Mouse (Mus musculus) kidney, adult 11 months (tissue): ENCODE results near the gene Trim41.
"Not testable (repeated sequence)": the region's sequence is repeated elsewhere in the genome, so short reads cannot be mapped to it uniquely, and the experiment has no call there.

Source experiments
- DNase-seq: peaks from one replicate; pipeline ENCODE4 v3.0.0; 2022

The Trim41 gene

DNA sequence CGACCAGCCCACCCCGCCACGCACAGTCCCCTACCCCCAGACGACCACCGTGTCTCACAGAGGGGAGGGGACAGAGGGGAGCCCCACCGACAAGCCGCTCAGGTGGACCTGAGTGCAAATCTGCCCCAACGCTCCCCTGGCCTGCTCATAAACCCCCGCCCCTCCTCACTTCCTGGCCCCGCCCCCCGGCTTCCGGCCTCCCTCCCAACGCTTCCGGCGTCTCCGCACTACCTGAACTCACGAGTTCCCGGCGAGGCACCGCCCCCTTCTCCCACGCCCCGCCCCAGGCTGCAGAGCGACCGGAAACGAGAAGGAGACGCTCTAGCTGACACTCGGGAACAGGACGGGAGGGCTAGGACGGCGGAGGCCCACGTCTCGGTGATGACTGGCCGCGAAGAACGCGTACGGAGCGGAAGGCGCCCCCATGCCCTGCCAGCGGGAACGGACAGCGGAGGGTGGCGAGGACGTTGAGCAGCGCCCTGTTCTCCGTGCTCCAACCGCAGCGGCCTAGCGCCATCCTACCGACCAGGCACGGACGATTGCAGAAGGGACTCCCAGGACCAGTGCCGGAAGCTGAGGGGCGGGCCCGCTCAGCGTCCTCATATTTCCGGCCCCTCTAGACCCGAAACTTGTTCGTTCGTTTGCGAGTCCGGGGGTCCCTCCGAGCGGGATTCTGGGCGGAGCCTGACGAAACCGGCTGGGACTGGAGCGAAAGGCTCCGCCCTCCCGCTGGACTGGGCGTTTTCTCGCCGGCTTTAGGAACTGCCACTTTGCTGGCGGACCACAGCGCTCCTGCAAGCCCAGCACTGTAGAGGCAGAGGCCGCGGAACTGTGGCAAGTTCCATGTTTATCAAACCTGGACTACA lies at the start of gene Trim41:
TSS of gene Trim41 (minus strand) at position 554 of the 866 bp plus-strand sequence.
- DNase-seq: peak; percentile 99

DNA sequence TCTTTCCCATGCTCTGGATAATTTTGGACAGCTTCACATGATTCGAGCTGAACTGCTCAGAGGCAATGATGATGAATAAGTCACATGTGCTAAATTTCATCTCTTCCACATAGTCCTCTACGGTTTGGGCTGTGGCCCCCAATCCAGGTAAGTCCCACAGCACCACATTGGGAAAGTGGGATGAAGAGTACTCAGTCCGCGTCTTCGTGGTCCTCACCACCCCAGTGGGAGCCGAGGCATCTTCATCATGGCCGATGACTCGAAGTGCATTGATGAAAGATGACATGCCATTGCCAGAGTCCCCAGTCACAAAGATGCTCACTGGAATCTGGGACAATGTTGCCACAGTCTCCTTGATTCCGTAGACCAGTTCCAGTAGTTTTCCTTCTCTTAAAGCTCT lies 49.3 kb upstream of the Trim41 start:
- no peak for DNase-seq

DNA sequence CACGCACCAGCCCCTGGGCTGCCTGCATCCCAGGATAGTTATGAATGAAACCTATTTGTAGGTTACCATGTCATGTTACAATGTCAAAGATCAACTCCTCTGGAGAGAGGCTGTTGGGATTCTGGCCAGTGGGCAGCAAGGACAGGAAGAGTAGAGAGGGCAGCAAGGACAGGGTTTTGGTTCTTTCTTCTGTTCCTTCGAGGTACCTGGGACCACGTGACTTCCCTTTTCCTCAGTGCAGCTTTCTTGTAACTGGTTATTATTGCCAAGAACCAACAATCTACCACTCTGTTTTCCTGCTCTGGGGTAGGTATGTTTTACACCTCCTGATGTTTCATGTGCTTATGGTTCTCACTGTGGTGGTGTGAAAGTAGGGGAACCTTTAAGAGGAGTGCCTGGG lies 46.7 kb upstream of the Trim41 start:
- no peak for DNase-seq

DNA sequence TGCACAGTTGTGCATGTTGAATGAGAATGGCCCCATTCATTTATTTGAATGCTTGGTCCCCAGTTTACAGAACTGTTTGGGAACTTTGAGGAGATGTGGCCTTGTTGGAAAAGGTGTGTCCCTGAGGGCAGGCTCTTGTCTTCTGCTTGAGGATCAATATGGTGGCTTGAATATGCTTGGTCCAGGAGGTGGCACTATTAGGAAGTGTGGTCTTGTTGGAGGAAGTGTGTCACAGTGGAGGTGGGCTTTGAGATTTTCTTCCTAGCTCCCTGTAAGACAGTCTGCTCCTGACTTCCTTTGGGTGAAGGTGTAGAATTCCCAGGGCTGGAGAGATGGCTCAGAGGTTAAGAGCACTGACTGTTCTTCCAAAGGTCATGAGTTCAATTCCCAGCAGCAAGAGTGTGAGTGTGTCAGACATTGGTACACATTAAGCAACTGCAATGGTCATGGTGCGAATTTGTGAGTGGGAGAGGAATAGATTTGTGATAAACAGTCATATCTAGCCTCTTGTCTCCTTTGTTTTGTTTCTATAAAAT lies 45.7 kb upstream of the Trim41 start:
- DNase-seq: no peak

DNA sequence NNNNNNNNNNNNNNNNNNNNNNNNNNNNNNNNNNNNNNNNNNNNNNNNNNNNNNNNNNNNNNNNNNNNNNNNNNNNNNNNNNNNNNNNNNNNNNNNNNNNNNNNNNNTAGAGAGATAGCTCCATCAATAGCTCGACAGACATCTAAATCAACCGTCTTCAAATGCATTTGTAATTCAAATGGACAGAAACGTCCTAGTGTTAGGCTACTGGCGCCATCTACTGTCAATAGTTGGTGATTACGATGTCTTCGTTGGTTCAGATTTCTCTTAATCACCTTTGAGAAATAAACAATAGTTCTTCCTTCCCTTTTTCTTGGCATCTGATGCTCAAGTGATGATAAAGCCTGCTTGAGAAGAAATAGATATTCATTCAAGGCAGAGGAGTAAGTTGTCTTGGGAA lies 41.9 kb upstream of the Trim41 start:
- no peak for DNase-seq

DNA sequence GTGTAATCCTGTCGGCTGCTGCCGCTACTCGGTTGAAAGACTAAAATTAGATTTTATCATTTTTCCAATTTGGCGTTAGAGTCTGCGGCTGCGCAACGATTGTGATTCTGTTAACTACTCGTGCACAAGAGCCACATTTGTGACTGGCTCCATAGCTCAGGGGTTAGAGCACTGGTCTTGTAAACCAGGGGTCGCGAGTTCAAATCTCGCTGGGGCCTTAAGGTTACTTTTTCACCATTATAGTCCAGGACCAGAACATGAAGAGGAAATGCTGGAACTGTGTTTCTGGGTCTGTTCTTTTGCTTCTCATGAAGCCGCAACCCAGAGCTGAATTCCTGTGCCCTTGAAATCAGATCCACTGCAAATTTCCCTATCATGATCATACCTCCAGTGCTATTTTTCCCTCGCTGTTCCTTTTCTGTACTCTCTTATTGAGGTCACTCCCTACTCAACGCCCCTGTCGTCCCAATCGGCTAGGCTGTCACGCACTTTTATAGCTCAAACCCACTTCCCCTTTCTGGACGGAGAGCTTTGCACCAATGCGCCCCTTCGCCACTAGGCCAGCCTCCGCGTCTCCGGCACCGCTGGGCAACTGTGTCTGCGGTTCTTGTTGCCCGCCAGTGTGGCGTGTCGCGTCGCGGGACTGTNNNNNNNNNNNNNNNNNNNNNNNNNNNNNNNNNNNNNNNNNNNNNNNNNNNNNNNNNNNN lies 36.5 kb upstream of the Trim41 start:
- peak; percentile 85 for DNase-seq

DNA sequence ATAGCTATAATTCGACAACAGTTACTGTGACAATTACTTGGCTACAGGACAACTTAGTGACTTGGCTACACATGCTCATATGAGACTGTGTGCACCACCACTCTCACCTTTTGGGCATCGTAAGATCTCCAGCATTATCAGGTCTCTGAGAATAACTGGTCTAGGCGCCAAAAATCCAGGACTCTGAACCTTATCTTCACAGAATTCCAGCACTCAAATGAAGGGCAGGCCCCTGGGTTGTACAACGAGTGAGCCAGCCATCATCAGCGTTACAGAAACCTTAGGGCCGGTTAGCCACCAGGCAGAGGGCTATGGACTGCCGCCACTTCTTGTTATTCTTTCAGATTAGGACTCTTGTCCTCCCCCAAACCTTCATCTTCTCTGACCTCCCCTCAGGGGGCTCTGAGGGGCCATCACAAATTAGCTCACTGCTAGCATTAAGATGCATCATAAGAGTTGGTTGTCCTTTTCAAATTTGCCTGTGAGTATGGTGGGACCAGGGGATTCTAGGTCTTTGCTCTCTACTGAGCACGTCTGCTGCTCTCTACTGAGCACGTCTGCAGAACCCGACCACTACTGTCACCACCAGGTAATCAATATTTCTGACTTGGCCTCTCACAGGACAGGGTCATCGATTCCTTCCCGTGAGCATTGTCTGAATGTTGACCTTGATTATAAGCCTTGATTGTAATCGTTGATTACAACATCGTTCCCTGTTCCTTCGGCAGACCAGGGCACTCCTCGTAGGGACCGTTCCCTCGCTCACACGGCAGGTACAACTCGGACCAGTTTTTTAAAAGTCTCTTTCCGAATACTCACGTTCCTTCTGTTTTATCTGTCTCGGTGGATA lies 35.7 kb upstream of the Trim41 start:
- no peak for DNase-seq

DNA sequence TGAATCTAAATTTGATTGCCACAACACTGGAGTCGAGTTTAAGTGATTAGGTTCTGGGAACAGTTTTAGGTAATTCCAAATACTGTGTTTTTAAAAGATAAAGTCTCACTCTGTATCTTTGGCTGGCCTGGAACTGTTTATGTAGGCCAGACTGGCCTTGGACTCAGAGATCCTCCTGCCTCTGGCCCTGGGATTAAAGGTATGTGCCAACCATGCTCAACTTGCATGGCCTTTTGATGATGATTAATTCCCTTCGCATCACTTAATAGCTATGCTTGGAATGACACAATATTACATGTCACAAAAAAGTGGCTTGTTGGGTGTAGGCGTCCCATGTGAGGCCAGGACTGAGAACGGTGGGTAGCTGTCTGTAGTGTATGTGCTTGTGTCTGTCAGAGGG lies 35.0 kb upstream of the Trim41 start:
- no peak for DNase-seq

DNA sequence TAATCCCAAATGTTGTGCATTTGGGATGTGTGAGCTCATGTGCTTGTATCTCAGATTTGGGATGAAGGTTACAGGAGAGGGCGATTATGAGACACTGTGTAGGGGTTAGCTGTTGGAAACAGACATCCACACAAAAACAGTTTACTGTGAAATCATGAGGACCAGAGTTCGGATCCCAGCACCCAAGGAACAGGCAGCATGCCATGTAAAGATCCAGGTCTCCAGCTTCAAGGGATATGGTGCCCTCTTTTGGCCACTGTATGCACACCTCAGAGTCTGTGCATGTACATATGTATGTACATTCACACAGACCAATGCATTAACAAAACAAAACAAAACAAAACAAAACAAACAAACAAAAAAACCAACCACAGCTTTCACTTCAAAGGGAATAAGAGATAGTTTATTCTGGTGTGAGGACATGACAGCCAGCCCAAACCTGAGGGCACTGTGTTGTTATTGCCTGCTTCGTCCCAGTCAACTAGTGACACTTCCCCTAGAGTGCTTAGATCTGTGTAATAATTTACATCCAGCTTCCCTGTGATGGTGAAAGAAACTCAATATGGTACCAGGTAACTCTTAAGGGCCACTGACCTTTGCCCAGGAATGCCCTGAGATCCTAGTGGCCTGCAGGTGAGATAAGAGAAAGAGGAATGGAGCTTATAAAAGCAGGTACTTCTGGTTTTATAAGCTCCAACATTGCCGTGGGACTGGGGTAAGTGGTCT lies 34.3 kb upstream of the Trim41 start:
- no peak for DNase-seq

DNA sequence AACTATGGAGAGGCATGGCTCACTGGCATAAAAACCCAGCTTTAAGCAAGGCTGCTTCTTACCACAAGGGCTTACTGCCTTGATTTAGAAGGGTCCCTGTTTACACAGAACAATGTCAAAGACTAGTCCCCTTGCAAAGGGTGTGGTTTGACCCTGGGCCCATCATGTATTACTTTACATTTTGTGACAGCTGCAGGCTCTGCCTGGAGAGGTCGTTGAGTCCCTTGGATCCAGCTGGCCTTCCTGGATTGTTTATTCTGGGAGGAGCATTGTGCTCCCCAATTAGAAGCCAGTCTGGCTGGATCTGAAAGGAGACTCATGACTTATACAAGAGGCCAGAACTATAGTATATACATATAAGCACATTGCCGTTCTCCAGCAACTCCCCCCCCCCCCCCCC lies 33.1 kb upstream of the Trim41 start:
- DNase-seq: no peak

DNA sequence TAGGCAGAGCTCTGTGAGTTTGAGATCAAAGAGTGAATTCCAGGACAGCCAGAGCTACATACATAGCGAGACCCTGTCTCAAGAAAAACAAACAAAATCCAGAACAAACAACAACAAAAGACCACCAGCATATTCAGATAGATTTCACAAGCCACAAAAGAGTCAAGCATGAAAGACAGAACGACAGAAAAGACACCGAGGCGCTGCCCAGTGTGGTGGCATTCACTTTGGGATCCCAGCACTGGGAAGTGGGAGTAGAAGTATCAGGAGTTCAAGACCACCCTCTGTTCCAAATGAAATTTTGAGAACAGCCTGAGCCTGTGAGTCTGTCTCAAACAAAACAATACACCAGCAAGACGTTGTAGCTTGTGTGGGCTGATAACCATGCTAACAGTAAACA lies 29.7 kb upstream of the Trim41 start:
- DNase-seq: no peak

DNA sequence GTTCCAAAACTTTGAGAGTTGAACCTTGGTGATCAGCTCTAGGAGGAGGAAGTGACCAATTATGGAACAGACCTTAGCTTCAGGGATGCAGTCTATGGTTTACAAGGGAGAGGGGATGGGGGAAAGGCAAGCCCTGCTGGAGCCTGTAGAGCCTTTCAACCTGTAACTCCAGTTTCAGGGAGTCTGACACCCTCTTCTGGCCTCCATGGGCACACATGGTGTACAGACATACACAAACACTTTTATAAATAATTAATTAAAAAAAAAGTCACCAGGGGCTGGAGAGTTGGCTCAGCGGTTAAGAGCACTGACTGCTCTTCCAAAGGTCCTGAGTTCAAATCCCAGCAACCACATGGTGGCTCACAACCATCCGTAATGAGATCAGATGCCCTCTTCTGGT lies 29.2 kb upstream of the Trim41 start:
- DNase-seq: not testable (repeated sequence)

DNA sequence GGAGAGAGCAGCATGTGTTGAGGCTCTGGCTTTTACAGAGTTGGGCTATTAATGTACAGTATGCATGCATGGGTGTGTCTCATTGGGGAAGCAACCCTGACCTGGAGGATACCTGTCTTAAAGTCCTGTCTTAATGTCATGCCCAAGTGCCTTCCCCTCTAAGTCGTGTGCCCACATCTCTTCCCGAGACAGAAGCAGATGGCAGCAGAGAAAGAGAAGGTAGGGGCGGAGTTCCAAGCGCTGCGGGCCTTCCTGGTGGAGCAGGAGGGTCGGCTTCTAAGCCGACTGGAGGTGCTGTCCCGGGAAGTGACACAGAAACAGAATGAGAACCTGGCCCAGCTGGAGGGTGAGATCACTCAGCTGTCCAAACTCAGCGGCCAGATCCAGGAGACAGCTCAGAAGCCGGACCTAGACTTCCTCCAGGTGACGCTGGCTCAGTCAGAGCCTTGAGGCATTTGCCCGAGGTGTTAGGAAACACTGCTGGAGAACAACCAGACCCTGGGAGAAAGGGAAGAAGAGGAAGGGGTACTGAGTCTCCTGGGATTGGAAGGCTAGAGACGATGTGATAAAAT lies 28.2 kb upstream of the Trim41 start:
- no peak for DNase-seq

DNA sequence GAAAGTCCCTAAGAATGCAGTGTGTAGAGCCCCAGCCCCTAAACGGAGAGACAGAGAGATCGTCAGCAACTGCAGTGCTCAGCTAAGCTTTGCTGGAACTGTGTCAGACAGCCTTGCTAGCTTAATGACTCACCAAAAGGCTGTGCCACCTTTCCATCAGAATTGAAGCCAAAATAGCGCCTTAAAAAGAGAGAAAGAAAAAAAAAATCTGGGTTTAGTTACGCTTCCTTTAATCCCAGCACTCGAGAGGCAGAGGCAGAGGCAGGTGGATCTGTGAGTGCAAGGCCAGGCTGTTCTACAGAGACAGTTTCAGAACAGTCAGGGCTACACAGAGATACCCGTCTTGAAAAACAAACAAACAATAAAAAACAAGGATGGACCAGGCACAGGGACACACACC lies 27.2 kb upstream of the Trim41 start:
- DNase-seq: peak; percentile 60

DNA sequence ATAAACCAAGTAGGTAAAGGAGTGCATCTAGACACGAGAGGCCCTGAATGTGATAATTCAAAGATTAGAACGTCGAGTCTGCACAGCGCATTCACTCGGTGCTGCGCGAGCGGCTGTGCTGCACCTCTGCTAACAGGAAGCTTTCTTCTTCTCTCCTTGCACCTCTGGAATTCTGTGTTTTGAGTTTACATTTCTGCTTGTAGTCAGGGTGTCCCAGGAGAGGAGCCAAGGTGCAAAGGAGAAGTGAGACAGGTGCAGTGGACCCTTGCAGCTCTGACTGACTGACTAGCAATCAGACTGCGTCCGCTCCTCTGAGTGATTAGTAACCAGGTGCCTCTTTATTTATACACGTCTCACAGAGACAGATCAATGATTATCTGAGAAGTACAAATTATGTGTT lies 26.0 kb upstream of the Trim41 start:
- DNase-seq: peak; percentile 87

DNA sequence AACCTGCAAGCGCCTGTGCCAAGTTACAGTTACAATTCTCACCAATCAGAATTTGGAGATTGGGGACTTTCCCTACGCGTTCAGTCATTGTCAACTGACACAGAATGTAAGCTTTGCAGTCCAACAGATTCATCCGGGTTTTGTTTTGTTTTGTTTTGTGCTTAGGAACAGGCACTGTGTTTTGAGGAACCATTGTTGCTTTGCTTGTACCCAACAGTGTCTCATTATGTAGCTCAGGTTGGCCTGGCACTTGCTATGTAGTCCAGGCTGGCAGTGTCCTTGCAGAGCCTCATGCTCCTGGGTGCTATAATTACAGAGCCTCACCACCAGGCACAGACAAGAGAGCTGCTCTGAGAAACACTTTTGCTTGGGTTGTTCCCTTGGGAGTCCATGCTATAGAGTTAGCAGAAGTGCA lies 25.2 kb upstream of the Trim41 start:
- DNase-seq: no peak

DNA sequence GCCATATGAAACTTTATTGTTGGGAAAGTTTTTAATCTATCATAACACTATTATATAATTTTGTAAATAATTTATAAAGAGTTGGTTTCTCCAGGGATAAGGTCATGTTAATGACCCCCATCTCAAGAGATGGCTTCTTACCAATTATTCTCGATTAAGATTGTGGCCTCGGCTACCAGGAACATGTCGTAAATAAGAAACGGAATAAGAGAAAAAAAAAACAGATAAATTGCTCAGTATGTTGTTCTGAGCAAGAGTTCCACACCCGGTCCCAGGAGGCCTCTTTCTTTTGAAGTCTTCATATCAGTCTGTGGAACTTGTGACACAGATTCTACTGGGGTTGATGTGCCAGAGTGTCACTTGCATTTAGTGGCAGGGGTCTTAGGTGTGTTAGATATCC lies 24.1 kb upstream of the Trim41 start:
- no peak for DNase-seq

DNA sequence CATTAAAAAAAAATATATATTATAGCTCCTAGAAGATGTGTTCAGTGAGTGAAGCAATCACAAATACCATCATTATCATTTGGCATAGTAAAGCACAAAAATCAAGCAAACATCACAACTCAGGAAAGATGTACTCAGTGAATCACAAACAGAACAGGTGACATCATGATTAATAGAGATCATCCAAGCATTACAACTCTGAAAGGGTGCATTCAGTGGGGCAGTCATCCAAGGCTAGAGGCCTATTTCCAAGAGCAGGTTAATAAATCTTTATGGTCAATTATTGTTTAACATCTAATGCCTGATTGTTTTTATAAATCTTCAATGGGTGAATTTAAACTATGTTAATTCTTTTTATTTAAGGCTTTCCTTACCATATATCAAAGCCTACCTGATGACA lies 23.7 kb upstream of the Trim41 start:
- DNase-seq: peak; percentile 70

DNA sequence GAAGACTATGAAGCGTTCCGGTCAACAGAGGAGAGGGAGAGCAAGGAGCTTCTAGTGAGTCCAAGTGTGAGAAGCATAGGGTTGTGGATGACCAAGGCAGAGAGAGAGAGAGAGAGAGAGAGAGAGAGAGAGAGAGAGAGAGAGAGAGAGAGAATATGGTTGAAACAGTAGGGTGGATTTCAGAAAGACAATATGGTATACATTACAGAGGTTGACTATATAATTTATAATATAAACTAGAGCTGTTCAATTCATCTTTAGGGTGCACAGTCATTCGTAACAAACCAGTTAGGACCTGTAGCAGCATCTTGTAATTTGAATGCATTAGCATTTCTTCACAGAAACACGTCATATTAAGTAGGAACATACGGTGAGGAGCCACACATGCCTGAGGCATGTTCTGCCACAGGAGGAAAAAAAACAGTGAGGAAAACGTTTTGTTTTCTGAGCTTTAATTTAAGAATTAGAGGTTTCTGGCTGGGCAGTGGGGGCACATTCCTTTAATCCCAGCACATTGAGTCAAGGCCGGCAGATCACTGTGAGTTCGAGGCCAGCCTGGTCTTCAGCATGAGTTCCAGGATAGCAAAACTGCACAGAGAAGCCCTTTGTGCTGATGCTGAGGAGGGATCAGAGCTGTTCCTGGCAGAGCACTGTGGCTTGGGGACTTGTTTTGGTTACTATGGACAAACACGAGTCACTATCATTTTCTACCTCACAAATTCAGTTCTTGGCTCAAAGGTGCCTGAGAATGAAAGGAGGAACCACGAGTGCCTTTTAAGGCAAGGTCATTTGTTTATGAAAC lies 21.9 kb upstream of the Trim41 start:
- DNase-seq: no peak

DNA sequence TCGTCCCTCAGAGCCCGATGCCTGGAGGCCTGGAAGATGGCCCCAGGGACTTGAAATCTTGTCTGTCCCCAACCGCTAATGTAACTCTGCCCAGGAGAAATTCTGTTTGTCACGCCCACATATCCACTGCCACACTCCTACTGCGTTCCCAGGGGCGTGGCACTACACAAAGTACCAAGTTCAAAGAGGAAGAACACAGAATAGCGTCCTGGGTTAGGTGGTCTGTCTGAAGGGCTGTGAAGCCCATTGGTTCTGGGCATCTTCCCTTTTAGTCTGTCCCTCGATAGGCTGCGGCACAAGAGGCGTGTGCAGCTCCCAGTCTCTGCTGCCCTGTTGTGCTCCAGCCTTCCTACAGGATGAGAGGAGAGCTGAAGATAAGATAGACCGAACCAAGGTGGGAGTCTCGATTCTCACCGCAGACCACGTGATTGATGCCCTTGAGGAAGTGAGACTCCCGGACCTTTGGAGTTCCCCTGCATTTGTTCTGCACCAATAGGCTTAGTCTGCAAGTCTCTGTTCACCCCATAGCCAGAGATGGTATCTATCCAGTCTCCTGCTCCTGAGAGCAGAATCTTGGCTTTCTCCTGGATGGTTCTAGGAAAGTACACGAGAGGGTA lies 21.1 kb upstream of the Trim41 start:
- DNase-seq: peak; percentile 68
